Mouse (Mus musculus) midbrain, embryonic 14.5 days (tissue): ENCODE data around the gene Mgat4a. TPM values are rescaled to one million over a fixed set of nuclear protein-coding genes. Genes with fewer than 3 reads are reported as not detected.

Experiments
- ATAC-seq: fragments of 200-750 bp; cut with Nextera tagmentation; 2 replicates; pipeline ENCODE4 v1.8.0; 2017; ENCODE audit warnings: moderate number of reproducible peaks, moderate library complexity; ENCODE audit not compliant: low FRiP score, low TSS enrichment
- DNase-seq: peaks from one replicate; pipeline ENCODE4 v3.0.0-alpha.2; 2015
- H3K27ac ChIP-seq: fragments of 300-500 bp; sonication (generic); replicated peaks from 2 replicates; pipeline ENCODE4 v1.5.1; 2014; ENCODE audit warnings: mild to moderate bottlenecking, low read depth, low read length, moderate library complexity
- H3K27me3 ChIP-seq: fragments of 300-500 bp; sonication (generic); 2 replicates; pipeline ENCODE4 v1.6.1; 2014; ENCODE audit warnings: low read length, control low read depth, mixed read lengths; ENCODE audit not compliant: control insufficient read depth, insufficient read depth
- H3K36me3 ChIP-seq: fragments of 300-500 bp; sonication (generic); 2 replicates; pipeline ENCODE4 v1.6.1; 2014; ENCODE audit warnings: low read length, control low read depth; ENCODE audit not compliant: control insufficient read depth, insufficient read depth
- H3K4me1 ChIP-seq: fragments of 300-500 bp; sonication (generic); 2 replicates; pipeline ENCODE4 v1.6.1; 2014; ENCODE audit warnings: mild to moderate bottlenecking, antibody characterized with exemption, low read length, control low read depth; ENCODE audit not compliant: control insufficient read depth, insufficient read depth
- H3K4me2 ChIP-seq: fragments of 300-500 bp; sonication (generic); 2 replicates; pipeline ENCODE4 v1.6.1; 2014; ENCODE audit warnings: mild to moderate bottlenecking, low read length, moderate library complexity
- H3K4me3 ChIP-seq: fragments of 300-500 bp; sonication (generic); replicated peaks from 2 replicates; pipeline ENCODE4 v1.5.1; 2014; ENCODE audit warnings: low read depth, low read length
- H3K9ac ChIP-seq: fragments of 300-500 bp; sonication (generic); replicated peaks from 2 replicates; pipeline ENCODE4 v1.6.1; 2014; ENCODE audit warnings: mild to moderate bottlenecking, low read length, moderate library complexity
- H3K9me3 ChIP-seq: fragments of 300-500 bp; sonication (generic); 2 replicates; pipeline ENCODE4 v1.6.1; 2016; ENCODE audit warnings: low read length, control low read depth, mixed read lengths; ENCODE audit not compliant: control insufficient read depth
- WGBS: fragments of 180-500 bp; shearing (Covaris S2); extraction: QIAGEN DNeasy Blood & Tissue Kit; methylation state at CpG from one replicate; pipeline ENCODE4 v1.1.7; 2014; 5-methylcytosine and 5-hydroxymethylcytosine counted together
- polyA plus RNA-seq: library from polyadenylated mRNA; unstranded; fragments of >200 nt; fragmentation: Nextera tagmentation; extraction: Ambion mirVana; gene quantifications from 2 replicates; pipeline ENCODE4 v1.2.1, GENCODE M21; 2014

The Mgat4a gene
- polyA plus RNA-seq, 1 experiment from 2014 or later: 11.6 TPM

DNA sequence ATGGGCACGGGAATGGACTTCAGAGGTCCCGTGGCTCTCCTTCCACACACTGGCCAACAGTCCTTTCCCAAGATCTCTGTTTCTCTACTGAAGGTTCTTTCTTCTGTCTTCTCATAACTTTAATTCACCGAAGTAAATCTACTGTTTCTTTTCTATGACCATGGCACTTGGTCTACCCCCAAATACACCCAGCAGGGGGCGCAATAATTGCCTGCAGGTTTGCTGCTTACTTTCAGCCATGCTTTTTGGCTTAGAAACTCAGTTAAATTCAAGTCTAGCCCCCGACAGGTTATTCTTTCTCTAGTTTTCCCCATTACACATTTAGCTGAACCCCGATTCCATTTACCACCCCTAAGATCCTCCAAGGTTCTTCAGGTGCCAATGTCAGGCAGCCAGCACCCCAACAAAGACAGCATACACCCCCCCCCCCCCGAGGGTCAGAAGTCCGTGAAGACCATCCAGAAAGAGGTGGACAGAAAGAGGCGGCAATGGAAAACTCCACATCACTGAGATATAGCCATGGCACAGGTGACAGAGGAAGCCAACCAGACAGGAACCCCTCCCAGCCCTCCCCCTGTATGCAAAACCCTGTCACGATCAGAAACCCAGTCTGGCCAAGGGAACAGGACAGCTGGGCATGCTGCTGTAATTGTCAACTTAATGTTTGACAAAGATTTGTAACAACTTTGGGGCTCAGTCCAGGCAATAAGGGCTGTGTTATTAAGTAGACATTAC is 92.3 kb downstream of the Mgat4a start:
- H3K4me1 ChIP-seq: no peaks in the 10 kb centered on the region
- no peak overlapping the region for H3K27ac ChIP-seq
- WGBS: 77% methylated on average over 10 of the region's 10 CpGs
- H3K9me3 ChIP-seq: no peaks in the 10 kb centered on the region
- peaks cover 25% of the 10 kb centered on the region for H3K36me3 ChIP-seq
- DNase-seq (peak; percentile 72), ATAC-seq (no peak)
- no peak overlapping the region for H3K4me2 ChIP-seq
- H3K9ac ChIP-seq: no peak overlapping the region
- H3K4me3 ChIP-seq: no peak overlapping the region
- no peaks in the 10 kb centered on the region for H3K27me3 ChIP-seq

DNA sequence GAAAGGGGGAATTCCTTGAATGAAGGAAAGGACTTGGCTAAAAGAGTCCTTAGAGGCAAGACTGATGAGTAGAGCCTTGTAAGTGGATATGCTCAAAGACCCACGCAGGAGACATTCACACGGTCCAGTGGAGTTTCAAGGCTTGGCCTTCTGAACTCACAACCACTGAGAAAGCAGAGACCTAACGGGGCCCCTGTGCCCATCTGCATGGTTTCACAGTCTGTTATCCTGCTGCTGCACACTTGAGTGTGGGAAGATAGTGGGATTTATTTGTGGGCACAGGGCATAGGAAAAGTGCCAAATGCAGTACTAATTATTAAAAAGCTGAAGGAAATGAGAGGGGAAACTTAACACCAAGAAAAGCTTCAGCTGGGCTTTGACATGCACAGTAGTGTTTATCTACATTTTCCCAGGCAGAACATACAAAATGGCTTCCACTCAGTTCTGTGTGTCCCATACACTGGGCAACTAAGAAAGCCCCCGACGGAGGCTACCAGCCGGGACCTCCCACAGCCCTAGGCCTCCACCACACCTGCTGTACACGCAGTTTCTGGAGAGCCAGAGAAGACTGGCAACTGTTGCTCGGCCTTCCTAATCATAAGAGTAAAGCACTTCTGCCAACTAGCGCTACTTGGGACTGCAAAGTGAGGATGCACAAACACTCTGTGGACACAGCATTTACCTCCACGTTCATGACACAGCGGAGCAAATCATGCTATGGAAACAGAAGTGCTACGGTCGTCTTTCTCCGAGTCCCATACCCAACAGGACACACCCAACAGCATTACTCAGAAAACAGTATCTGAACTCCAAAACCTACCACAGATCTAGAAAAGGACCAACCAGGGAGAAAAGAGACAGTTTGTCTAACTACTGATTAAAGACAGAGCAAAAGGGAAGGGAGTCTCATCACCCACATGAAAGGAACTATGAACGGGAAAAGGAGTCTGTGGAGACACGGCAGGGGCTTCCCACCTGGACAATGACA is 97.7 kb downstream of the Mgat4a start:
- H3K27ac ChIP-seq: no peak overlapping the region
- no peaks in the 10 kb centered on the region for H3K9me3 ChIP-seq
- ATAC-seq: no peak
- no peak overlapping the region for H3K4me2 ChIP-seq
- H3K4me1 ChIP-seq: no peaks in the 10 kb centered on the region
- H3K27me3 ChIP-seq: no peaks in the 10 kb centered on the region
- no peak overlapping the region for H3K9ac ChIP-seq
- WGBS: 93% methylated on average over 16 of the region's 16 CpGs
- DNase-seq: no peak
- H3K36me3 ChIP-seq: peaks cover 62% of the 10 kb centered on the region
- no peak overlapping the region for H3K4me3 ChIP-seq

DNA sequence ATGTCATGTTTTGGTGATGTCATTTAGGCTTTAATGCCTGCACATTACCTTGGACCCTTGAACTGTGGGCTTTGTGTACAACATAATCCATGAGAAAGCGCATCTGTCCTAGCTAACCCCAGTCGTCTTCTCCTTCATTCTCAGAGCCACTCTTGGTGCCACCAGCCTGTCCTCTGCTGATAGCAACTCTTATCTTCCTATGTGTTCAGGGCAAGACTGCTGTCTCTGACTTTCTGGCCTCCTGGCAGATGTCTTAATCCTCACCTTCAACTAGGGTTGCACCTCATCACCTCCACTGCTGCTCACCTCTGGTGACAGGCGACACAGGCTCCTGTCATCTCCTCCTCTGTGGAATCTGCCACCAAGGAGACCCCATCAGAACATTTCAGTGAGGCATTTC is 104.4 kb downstream of the Mgat4a start:
- no peak for ATAC-seq
- no peak overlapping the region for H3K27ac ChIP-seq
- H3K4me2 ChIP-seq: no peak overlapping the region
- H3K9me3 ChIP-seq: no peaks in the 10 kb centered on the region
- no peaks in the 10 kb centered on the region for H3K27me3 ChIP-seq
- no peak for DNase-seq
- 95% methylated on average over 3 of the region's 3 CpGs for WGBS
- H3K4me1 ChIP-seq: peaks cover 5% of the 10 kb centered on the region; the same call in 1 of the 2 replicates
- H3K4me3 ChIP-seq: no peak overlapping the region
- H3K36me3 ChIP-seq: peaks cover 86% of the 10 kb centered on the region
- H3K9ac ChIP-seq: no peak overlapping the region

DNA sequence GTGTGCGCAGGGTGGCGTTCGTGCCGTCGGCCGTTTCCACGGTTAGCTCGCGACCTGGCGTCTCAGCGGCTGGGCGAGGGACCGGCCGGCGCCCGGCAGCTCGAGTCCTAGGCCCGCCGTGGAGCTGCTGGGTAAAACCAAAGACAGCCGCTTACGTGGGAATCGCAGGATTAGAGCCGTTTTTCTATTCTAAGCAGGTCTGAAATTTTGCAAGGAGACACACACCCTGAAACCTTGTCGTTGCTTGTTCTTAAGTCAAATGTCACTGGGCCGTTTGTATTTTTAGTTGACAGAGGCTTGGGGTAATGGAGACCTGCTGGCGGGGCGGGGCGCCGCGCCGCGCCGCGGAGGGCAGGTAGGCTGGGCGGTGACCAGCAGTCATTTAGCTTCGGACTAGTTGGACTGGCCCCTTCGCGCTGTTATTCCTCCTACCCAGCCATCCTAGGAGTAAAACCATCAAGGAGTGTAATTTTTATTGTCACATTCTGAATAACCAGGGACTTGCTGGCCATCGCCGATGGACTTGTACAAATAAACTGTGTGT is 110.4 kb downstream of the Mgat4a start:
- peak overlapping the region; percentile 93 for H3K4me3 ChIP-seq
- ATAC-seq: peak; percentile 7; the same call in 1 of the 2 replicates
- 2% methylated on average over 40 of the region's 40 CpGs for WGBS
- no peaks in the 10 kb centered on the region for H3K9me3 ChIP-seq
- H3K4me1 ChIP-seq: peaks cover 19% of the 10 kb centered on the region
- peak overlapping the region; percentile 72 for H3K27ac ChIP-seq
- no peaks in the 10 kb centered on the region for H3K27me3 ChIP-seq
- no peak for DNase-seq
- H3K4me2 ChIP-seq: peak overlapping the region; percentile 92
- H3K36me3 ChIP-seq: peaks cover 50% of the 10 kb centered on the region
- peak overlapping the region; percentile 77 for H3K9ac ChIP-seq

DNA sequence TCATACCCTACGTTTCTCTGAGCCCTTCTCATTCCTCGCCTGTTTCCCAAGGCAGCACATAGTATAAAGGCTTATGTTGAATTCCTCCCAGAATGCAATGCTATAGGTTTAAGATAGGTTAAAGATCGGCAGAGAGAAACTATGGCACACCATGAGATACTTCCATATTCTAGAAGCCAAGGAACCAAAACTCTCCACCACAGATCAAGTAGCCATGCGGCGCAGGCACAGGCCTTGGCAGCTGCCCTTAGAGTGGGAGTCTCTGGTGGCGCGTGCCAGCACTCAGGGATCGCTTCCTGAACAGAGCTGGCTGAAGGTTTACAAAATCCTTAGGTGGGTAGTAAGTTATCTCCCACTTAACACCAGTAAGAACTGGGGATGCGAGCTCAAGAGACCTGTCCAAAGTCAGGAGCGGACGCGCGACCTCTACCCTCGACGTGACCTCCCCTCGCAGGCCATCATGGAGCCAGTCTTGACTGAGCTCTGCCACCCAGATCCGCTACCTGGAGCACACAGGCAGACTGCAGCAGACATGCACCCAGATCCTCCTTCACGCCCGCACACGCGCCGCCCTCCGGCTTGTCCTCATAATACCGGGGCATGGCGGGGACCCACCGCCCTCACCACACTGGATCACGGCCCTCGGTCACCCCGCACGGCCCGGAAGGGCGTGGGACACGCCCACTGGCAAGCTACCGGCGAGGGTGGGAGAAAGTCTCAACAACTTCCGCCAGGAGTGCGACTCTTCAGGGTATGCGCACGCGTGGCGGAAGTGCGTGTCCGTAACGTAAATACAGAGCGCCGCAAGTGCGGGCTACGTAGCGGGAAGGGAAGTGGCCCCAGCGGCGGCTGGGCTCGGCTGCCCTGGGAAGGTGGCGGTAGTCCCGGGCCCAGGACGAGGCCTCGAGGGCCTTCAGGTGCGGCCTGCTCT is 111.2 kb downstream of the Mgat4a start, which contains the start of the genes Coa5 and Unc50:
TSS of gene Coa5 (minus strand) at position 738 of the 931 bp plus-strand sequence.
TSS of gene Unc50 (plus strand) at position 774 of the 931 bp plus-strand sequence.
- peak within 1 kb of the TSS; percentile 93 for H3K4me3 ChIP-seq
- peaks cover under 1% of the 10 kb centered on the region; the same call in 1 of the 2 replicates for H3K9me3 ChIP-seq
- 3% methylated on average over 57 of the region's 57 CpGs for WGBS
- H3K4me2 ChIP-seq: peak within 1 kb of the TSS; percentile 92
- no peaks in the 10 kb centered on the region for H3K27me3 ChIP-seq
- H3K36me3 ChIP-seq: peaks cover 47% of the 10 kb centered on the region
- ATAC-seq (peak; percentile 99), DNase-seq (peak; percentile 97)
- peaks cover 19% of the 10 kb centered on the region for H3K4me1 ChIP-seq
- H3K9ac ChIP-seq: peak within 1 kb of the TSS; percentile 77
- H3K27ac ChIP-seq: peak within 1 kb of the TSS; percentile 72

DNA sequence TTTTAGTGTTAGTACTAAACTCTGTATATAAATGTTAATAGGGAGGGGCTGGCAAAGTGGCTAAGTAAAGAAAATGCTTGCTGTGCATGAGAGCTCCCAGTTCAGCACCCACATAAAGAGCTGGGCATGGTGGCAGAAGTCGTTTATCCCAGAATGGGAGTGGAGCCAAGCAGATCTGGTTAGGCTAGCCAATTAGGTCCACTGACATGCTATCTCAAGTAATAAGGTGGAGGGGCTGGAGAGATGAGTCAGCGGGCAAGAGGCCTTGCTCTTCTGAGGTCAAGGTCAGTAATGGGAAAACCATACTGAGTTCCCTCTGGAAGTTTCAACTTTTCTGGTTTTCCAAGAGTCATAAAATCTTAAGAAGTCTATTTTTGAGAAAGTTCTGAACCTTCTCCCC is 111.9 kb downstream of the Mgat4a start:
- 79% methylated on average over 2 of the region's 2 CpGs for WGBS
- H3K4me3 ChIP-seq: peak overlapping the region; percentile 93
- peaks cover 7% of the 10 kb centered on the region for H3K9me3 ChIP-seq
- peaks cover 19% of the 10 kb centered on the region for H3K4me1 ChIP-seq
- ATAC-seq: no peak
- peaks cover 49% of the 10 kb centered on the region for H3K36me3 ChIP-seq
- H3K4me2 ChIP-seq: peak overlapping the region; percentile 89
- H3K27me3 ChIP-seq: no peaks in the 10 kb centered on the region
- no peak overlapping the region for H3K27ac ChIP-seq
- DNase-seq: no peak
- H3K9ac ChIP-seq: peak overlapping the region; percentile 64

DNA sequence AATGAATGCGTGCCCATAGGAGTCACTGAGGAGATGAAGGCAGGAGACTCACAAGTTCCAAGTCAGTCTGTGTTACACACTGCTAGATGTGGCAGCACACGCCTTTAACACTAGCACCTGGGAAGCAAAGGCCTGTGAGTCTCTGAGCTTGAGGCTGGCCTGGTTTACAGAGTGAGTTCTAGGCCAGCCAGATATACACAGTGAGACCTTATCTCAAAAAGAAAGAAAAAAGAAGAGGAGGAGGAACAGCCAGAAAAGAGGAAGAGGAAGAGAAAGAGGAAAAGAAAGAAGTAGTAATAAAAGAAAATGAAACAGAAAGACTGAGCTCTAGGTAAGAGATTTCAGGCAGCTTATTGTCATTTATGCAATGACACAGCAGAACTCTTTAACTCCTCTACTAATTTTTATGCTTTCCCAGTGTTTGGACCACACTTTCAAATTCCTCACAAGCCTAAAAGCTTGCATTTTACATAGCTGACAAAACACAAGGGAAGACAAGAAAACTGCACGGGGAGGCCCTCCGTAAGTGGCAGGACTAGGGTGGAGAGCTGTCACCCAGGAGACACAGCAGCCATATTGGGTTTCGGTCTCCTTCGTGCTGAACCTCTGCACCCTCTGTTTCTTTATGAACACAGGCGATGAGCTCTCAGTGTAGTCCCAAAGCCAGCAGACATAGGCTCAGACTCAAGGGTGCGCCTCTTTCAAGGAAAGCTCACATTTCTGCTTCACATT is 113.5 kb downstream of the Mgat4a start:
- Histone ChIP-seq H3K9me3 (peaks cover 8% of the 10 kb centered on the region), H3K4me2 (no peak overlapping the region), H3K9ac (no peak overlapping the region), H3K4me1 (peaks cover 19% of the 10 kb centered on the region), H3K27ac (no peak overlapping the region), H3K27me3 (no peaks in the 10 kb centered on the region), H3K4me3 (no peak overlapping the region), H3K36me3 (peaks cover 35% of the 10 kb centered on the region)
- ATAC-seq (no peak), DNase-seq (no peak)
- WGBS: 96% methylated on average over 8 of the region's 8 CpGs
